Mouse (Mus musculus) hindbrain, embryonic 14.5 days (tissue): Measurements from ENCODE around the gene Tal1. TPM values are rescaled to one million over a fixed set of nuclear protein-coding genes. Genes with fewer than 3 reads are reported as not detected.

ENCODE experiments used
- ATAC-seq: fragments of 200-750 bp; cut with Nextera tagmentation; 2 replicates; pipeline ENCODE4 v1.8.0; 2017; ENCODE audit warnings: moderate number of reproducible peaks, mild to moderate bottlenecking, moderate TSS enrichment, moderate library complexity; ENCODE audit not compliant: low FRiP score
- DNase-seq: peaks from one replicate; pipeline ENCODE4 v3.0.0-alpha.2; 2015; ENCODE audit warnings: low spot score
- H3K27ac ChIP-seq: fragments of 300-500 bp; sonication (generic); 2 replicates; pipeline ENCODE4 v1.5.1; 2014; ENCODE audit warnings: mild to moderate bottlenecking, moderate library complexity
- H3K27me3 ChIP-seq: fragments of 300-500 bp; sonication (generic); 2 replicates; pipeline ENCODE4 v1.6.1; 2014; ENCODE audit warnings: mild to moderate bottlenecking, low read length, mixed read lengths; ENCODE audit not compliant: control insufficient read depth, insufficient read depth
- H3K36me3 ChIP-seq: fragments of 300-500 bp; sonication (generic); replicated peaks from 2 replicates; pipeline ENCODE4 v1.6.1; 2014; ENCODE audit not compliant: control insufficient read depth, insufficient read depth
- H3K4me1 ChIP-seq: fragments of 300-500 bp; sonication (generic); replicated peaks from 2 replicates; pipeline ENCODE4 v1.6.1; 2014; ENCODE audit warnings: antibody characterized with exemption, low read length, mixed read lengths; ENCODE audit not compliant: control insufficient read depth, insufficient read depth
- H3K4me2 ChIP-seq: fragments of 300-500 bp; sonication (generic); replicated peaks from 2 replicates; pipeline ENCODE4 v1.6.1; 2014; ENCODE audit warnings: mild to moderate bottlenecking, moderate library complexity
- H3K4me3 ChIP-seq: fragments of 300-500 bp; sonication (generic); replicated peaks from 2 replicates; pipeline ENCODE4 v1.5.1; 2014; ENCODE audit warnings: mild to moderate bottlenecking, low read length
- H3K9ac ChIP-seq: fragments of 300-500 bp; sonication (generic); 2 replicates; pipeline ENCODE4 v1.6.1; 2014
- H3K9me3 ChIP-seq: fragments of 300-500 bp; sonication (generic); 2 replicates; pipeline ENCODE4 v1.6.1; 2016; ENCODE audit warnings: low read length; ENCODE audit not compliant: control insufficient read depth
- WGBS: fragments of 180-500 bp; shearing (Covaris S2); extraction: QIAGEN DNeasy Blood & Tissue Kit; methylation state at CpG from one replicate; pipeline ENCODE4 v1.1.7; 2014; 5-methylcytosine and 5-hydroxymethylcytosine counted together
- polyA plus RNA-seq: library from polyadenylated mRNA; unstranded; fragments of >200 nt; fragmentation: Nextera tagmentation; extraction: Ambion mirVana; gene quantifications from 2 replicates; pipeline ENCODE4 v1.2.1, GENCODE M21; 2014

The Tal1 gene
- polyA plus RNA-seq, 1 experiment from 2014 or later = 5.6 TPM

DNA sequence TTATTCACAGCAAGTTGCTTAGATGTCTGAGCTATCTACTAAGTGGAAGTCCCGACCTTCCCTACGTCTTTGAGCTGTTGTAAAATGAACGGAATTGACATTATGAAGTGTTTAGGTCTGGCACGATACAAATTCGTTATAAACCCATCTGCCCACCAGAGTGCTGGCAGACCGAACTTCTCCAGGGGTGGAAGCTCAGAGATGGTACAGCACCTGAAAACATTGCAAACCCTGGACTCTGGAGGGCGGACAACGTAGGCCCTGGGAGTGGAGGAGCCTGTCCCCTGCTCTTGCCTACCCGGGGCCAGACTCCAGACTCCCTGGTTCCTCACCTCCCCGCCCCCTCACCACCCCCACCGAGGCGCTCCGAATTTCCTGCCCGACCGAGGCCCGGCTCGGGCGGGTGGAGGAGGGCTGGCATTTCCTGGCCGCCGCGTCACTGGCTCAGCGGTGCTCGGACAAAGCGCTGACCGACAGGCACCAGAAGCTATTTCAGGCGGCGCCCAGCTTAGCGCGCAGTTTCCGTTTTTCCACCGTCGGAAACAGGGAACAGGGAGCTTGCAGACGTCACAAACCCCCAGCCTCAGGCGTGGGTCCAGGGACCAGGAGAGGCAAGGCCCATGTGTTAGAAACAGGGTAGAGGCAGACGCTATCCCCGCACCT lies 3.8 kb upstream of the Tal1 start:
- peak overlapping the region; percentile 41 for H3K4me2 ChIP-seq
- H3K27me3 ChIP-seq = peaks cover 88% of the 10 kb centered on the region
- DNase-seq = no peak

DNA sequence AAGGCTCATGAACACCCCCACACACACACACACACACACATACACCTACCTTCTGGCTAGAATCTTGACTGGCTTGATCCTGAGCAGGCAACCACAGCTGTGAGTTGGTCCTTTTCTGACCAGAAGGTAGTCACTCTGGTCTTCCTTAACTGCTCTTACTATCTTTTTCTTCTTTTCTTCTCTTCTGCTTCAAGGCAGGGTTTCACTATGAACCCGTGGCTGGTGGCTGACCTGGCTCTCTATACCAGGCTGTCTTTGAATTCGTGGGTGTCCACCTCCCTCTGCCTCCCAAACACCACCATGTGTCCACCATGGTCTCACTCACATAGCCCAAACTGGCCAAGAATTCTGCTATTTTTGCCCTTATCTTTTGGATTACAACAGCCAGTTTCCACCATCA lies 1.2 kb upstream of the Tal1 start:
- no peak overlapping the region for H3K27ac ChIP-seq
- ATAC-seq (no peak), DNase-seq (no peak)
- 7% methylated on average over 2 of the region's 2 CpGs for WGBS
- no peak overlapping the region for H3K4me2 ChIP-seq
- H3K4me3 ChIP-seq = no peak overlapping the region
- H3K9ac ChIP-seq = no peak overlapping the region
- no peaks in the 10 kb centered on the region for H3K4me1 ChIP-seq
- no peaks in the 10 kb centered on the region for H3K36me3 ChIP-seq
- peaks cover 90% of the 10 kb centered on the region for H3K27me3 ChIP-seq
- no peaks in the 10 kb centered on the region for H3K9me3 ChIP-seq

More for the DNA sequence above, 3.8 kb upstream of the Tal1 start:
- H3K4me3 ChIP-seq = peak overlapping the region; percentile 8; the same call in 1 of the 2 replicates
- no peaks in the 10 kb centered on the region for H3K9me3 ChIP-seq
- H3K9ac ChIP-seq = no peak overlapping the region
- ATAC-seq = 0 out of 2 replicates have a peak, but pooled peaks have one; percentile 21
- no peaks in the 10 kb centered on the region for H3K36me3 ChIP-seq
- WGBS = 1% methylated on average over 36 of the region's 36 CpGs
- H3K4me1 ChIP-seq = no peaks in the 10 kb centered on the region
- H3K27ac ChIP-seq = no peak overlapping the region

DNA sequence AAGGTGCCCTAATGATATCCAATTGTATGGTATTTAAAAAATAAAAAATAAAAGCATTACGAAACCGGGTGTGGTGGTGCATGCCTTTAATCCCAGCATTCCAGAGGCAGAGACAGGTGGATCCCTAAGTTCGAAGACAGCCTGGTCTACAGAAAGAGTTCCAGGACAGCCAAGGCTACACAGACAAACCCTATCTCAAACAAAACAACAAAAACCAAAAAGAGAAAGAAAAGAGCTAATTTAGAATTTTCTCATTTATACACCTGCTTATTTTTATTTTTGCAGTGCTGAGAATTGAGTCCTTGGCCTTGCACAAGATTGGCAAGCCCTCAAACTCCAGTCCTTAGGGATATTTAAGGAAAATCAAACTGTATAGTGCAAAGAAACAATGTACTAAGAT lies 535 bp upstream of the Tal1 start:
- no peaks in the 10 kb centered on the region for H3K4me1 ChIP-seq
- H3K4me3 ChIP-seq = no peak overlapping the region
- no peak for ATAC-seq
- 0 out of 2 replicates have a peak overlapping the region, but pooled peaks have one; percentile 40 for H3K4me2 ChIP-seq
- no peak overlapping the region for H3K9ac ChIP-seq
- no peaks in the 10 kb centered on the region for H3K36me3 ChIP-seq
- peaks cover 90% of the 10 kb centered on the region for H3K27me3 ChIP-seq
- H3K27ac ChIP-seq = peak overlapping the region; percentile 84
- DNase-seq = no peak
- no peaks in the 10 kb centered on the region for H3K9me3 ChIP-seq
- WGBS = 14% methylated on average over 3 of the region's 3 CpGs

- no peaks in the 10 kb centered on the region for H3K9me3 ChIP-seq
- ATAC-seq (peak; percentile 70; the same call in 1 of the 2 replicates), DNase-seq (peak; percentile 64)
- peak overlapping the region; percentile 33 for H3K4me3 ChIP-seq
- peak overlapping the region; percentile 84 for H3K27ac ChIP-seq
- H3K36me3 ChIP-seq = no peaks in the 10 kb centered on the region
- peak overlapping the region; percentile 58 for H3K9ac ChIP-seq
- H3K27me3 ChIP-seq = peaks cover 90% of the 10 kb centered on the region
- under 1% methylated on average over 48 of the region's 48 CpGs for WGBS
- H3K4me1 ChIP-seq = no peaks in the 10 kb centered on the region
- peak overlapping the region; percentile 40 for H3K4me2 ChIP-seq
Measured at GRCm38 (mm10) chr4:115056921-115057673, 871 bp downstream of the Tal1 start.

- no peaks in the 10 kb centered on the region for H3K9me3 ChIP-seq
- H3K27me3 ChIP-seq = peaks cover 90% of the 10 kb centered on the region
- H3K4me3 ChIP-seq = peak overlapping the region; percentile 33
- no peaks in the 10 kb centered on the region for H3K36me3 ChIP-seq
- peak overlapping the region; percentile 58 for H3K9ac ChIP-seq
- ATAC-seq = peak; percentile 16; the same call in 1 of the 2 replicates
- H3K27ac ChIP-seq = peak overlapping the region; percentile 84
- peaks cover 1% of the 10 kb centered on the region; the same call in 1 of the 2 replicates for H3K4me1 ChIP-seq
- under 1% methylated on average over 33 of the region's 33 CpGs for WGBS
- H3K4me2 ChIP-seq = peak overlapping the region; percentile 40
- no peak for DNase-seq
Measured at GRCm38 (mm10) chr4:115057674-115058316, 1.6 kb downstream of the Tal1 start.

- 1% methylated on average over 20 of the region's 20 CpGs for WGBS
- peaks cover 89% of the 10 kb centered on the region for H3K27me3 ChIP-seq
- H3K36me3 ChIP-seq = no peaks in the 10 kb centered on the region
- ATAC-seq = no peak
- H3K4me1 ChIP-seq = peaks cover 5% of the 10 kb centered on the region; the same call in 1 of the 2 replicates
- peak overlapping the region; percentile 58 for H3K9ac ChIP-seq
- peak overlapping the region; percentile 33 for H3K4me3 ChIP-seq
- no peaks in the 10 kb centered on the region for H3K9me3 ChIP-seq
- peak overlapping the region; percentile 84 for H3K27ac ChIP-seq
- peak; percentile 46 for DNase-seq
- H3K4me2 ChIP-seq = peak overlapping the region; percentile 40
Measured at GRCm38 (mm10) chr4:115058317-115058761, 2.1 kb downstream of the Tal1 start.

- no peak for ATAC-seq
- Histone ChIP-seq H3K9me3 (no peaks in the 10 kb centered on the region), H3K27ac (peak overlapping the region; percentile 84), H3K36me3 (no peaks in the 10 kb centered on the region), H3K4me2 (peak overlapping the region; percentile 40), H3K27me3 (peaks cover 87% of the 10 kb centered on the region), H3K4me1 (peaks cover 12% of the 10 kb centered on the region), H3K9ac (peak overlapping the region; percentile 58), H3K4me3 (peak overlapping the region; percentile 33)
- WGBS = 1% methylated on average over 23 of the region's 23 CpGs
- DNase-seq = no peak
Measured at GRCm38 (mm10) chr4:115058871-115059590, 2.8 kb downstream of the Tal1 start.

DNA sequence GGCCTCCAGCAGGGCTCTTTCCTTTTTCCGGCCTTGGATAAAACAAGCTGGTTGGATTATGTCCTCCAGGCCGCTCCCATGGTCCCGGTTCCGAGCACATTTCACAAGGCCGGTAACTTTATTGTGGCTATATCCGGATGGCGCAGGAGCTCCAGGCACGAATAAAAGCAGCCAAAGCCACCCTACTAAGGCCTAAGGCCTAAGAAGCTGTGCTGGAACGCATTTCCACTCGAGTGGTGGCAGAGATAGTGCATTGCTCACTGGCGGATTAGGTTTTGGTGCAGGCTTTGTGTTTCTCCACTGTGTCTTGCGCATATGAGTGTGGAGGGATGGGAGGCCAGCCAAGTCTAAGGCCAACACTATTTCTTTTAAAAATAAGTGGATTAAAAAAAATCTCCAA lies 3.6 kb downstream of the Tal1 start:
- H3K27me3 ChIP-seq = peaks cover 87% of the 10 kb centered on the region
- H3K9me3 ChIP-seq = no peaks in the 10 kb centered on the region
- DNase-seq = no peak
- H3K27ac ChIP-seq = peak overlapping the region; percentile 38
- ATAC-seq = no peak
- WGBS = 4% methylated on average over 12 of the region's 12 CpGs
- no peaks in the 10 kb centered on the region for H3K36me3 ChIP-seq
- peak overlapping the region; percentile 17 for H3K4me2 ChIP-seq
- H3K4me1 ChIP-seq = peaks cover 12% of the 10 kb centered on the region
- H3K9ac ChIP-seq = peak overlapping the region; percentile 0; the same call in 1 of the 2 replicates
- peak overlapping the region; percentile 33 for H3K4me3 ChIP-seq
